7 mouse cellular contexts compared by ENCODE assay signal in the genomic region with DNA sequence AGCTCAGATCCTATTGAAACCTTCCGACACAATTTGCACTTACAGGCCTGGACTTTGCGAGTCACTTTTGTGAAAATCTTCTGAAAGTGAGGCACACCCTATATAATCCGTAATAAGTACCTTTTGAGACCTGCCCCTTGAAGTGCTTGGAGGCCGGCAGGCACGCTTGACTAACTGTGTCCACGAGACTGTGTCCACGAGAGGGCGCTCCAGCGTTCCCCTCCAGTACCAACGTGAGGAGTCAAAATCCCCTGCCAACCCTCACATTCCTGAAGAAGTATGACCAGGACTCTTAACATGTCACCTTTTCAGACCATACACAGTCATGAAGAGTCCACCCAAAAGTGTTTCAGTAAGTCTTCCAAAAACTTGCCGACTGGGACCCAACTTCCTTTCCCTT. TPM values are rescaled to one million over a fixed set of nuclear protein-coding genes. Genes with fewer than 3 reads are reported as not detected.
DNase-seq lines count a peak whose midpoint lies in the region; ATAC-seq and TF ChIP-seq lines count a peak whose summit lies in the region.

No protein-coding gene starts in this region.

- no peak for ATAC-seq in intestine, postnatal 0 days
- ATAC-seq in midbrain, embryonic 14.5 days (ENCODE audit: low FRiP score, low TSS enrichment), result no peak

- H3K9me3 ChIP-seq in embryonic facial prominence, embryonic 10.5 days, result no peaks in the 10 kb centered on the region
- no peaks in the 10 kb centered on the region for H3K9me3 ChIP-seq in intestine, postnatal 0 days (ENCODE audit: control insufficient read depth)
- H3K9me3 ChIP-seq in midbrain, embryonic 14.5 days (ENCODE audit: control insufficient read depth, low read length), result no peaks in the 10 kb centered on the region

- no peaks in the 10 kb centered on the region for H3K36me3 ChIP-seq in embryonic facial prominence, embryonic 10.5 days (replicated peaks)
- H3K36me3 ChIP-seq in intestine, postnatal 0 days (ENCODE audit: control insufficient read depth, insufficient read depth), result no peaks in the 10 kb centered on the region
- H3K36me3 ChIP-seq in midbrain, embryonic 14.5 days (ENCODE audit: control insufficient read depth, insufficient read depth, low read length), result no peaks in the 10 kb centered on the region

- H3K9ac ChIP-seq in intestine, postnatal 0 days (ENCODE audit: low read depth, low read length), result no peak overlapping the region
- no peak overlapping the region for H3K9ac ChIP-seq in midbrain, embryonic 14.5 days (replicated peaks; ENCODE audit: low read length)

- intact Hi-C loops in left cerebral cortex, postnatal 36 days (cut with DNase I), result loop anchor here (2.0 kb wide), 2 partner anchors 34 to 216 kb away; no protein-coding TSS in a partner anchor

- H3K27ac ChIP-seq in embryonic facial prominence, embryonic 10.5 days (replicated peaks), result no peak overlapping the region
- H3K27ac ChIP-seq in intestine, postnatal 0 days (ENCODE audit: low read depth, low read length), result no peak overlapping the region
- no peak overlapping the region for H3K27ac ChIP-seq in midbrain, embryonic 14.5 days (replicated peaks; ENCODE audit: low read depth, low read length)

- TF ChIP-seq CTCF in intestine, postnatal 0 days (IDR thresholded peaks at IDR 0.05; ENCODE audit: low read depth), result peak; percentile 91

- H3K27me3 ChIP-seq in embryonic facial prominence, embryonic 10.5 days (replicated peaks; ENCODE audit: low read depth, poor library complexity, severe bottlenecking), result peaks cover 56% of the 10 kb centered on the region
- peaks cover 44% of the 10 kb centered on the region for H3K27me3 ChIP-seq in intestine, postnatal 0 days (replicated peaks; ENCODE audit: control insufficient read depth, insufficient read depth, low read length)
- 0 out of 2 replicates have a peak, but pooled peaks cover 3% of the 10 kb centered on the region for H3K27me3 ChIP-seq in midbrain, embryonic 14.5 days (ENCODE audit: control insufficient read depth, insufficient read depth, low read length)

- H3K4me2 ChIP-seq in intestine, postnatal 0 days (replicated peaks; ENCODE audit: low read depth), result peak overlapping the region; percentile 97
- peak overlapping the region; percentile 94 for H3K4me2 ChIP-seq in midbrain, embryonic 14.5 days (ENCODE audit: low read length)

- WGBS in embryonic facial prominence, embryonic 10.5 days, result 2% methylated on average over 11 of the region's 11 CpGs
- 3% methylated on average over 11 of the region's 11 CpGs for WGBS in intestine, postnatal 0 days
- WGBS in midbrain, embryonic 14.5 days, result 2% methylated on average over 11 of the region's 11 CpGs

- peak overlapping the region; percentile 86; the same call in 1 of the 2 replicates for H3K4me3 ChIP-seq in embryonic facial prominence, embryonic 10.5 days
- H3K4me3 ChIP-seq in intestine, postnatal 0 days (ENCODE audit: low read depth, low read length), result peak overlapping the region; percentile 68; the same call in 1 of the 2 replicates
- H3K4me3 ChIP-seq in midbrain, embryonic 14.5 days (replicated peaks; ENCODE audit: low read depth, low read length), result no peak overlapping the region

- H3K4me1 ChIP-seq in embryonic facial prominence, embryonic 10.5 days, result peaks cover 52% of the 10 kb centered on the region
- no peaks in the 10 kb centered on the region for H3K4me1 ChIP-seq in intestine, postnatal 0 days (replicated peaks; ENCODE audit: control insufficient read depth, insufficient read depth, low read length)
- H3K4me1 ChIP-seq in midbrain, embryonic 14.5 days (ENCODE audit: control insufficient read depth, insufficient read depth, low read length), result peaks cover 31% of the 10 kb centered on the region

- DNase-seq in adrenal gland, postnatal 25 days, result peak; percentile 90
- DNase-seq in embryonic facial prominence, embryonic 10.5 days (ENCODE audit: low spot score), result peak; percentile 90
- peak; percentile 83 to 92 for DNase-seq in heart, adult 18-20 months
- peak; percentile 83 to 87 for DNase-seq in left cerebral cortex, postnatal 36 days (ENCODE audit: low spot score in 2 of 2)
- DNase-seq in midbrain, embryonic 14.5 days, result peak; percentile 95
- peak; percentile 14 to 76 for DNase-seq in spleen, postnatal 10 days (ENCODE audit: low spot score in 2 of 2)

RNA-seq across cellular contexts. Expression of a gene that starts 1.6 kb away (rescaled TPM):
- total RNA-seq in adrenal gland, postnatal 25 days (2021), result 13.4 and 14.7 TPM in 2 replicates
- polyA plus RNA-seq in embryonic facial prominence, embryonic 10.5 days (2016; fragmentation: Nextera tagmentation; extraction: Ambion mirVana), result 13.2 and 22.3 TPM in 2 replicates
- total RNA-seq in heart, adult 18-20 months (2021), result 1 to 10 TPM; 4.3 to 4.9 TPM
- polyA plus RNA-seq in intestine, postnatal 0 days (2015; fragmentation: Nextera tagmentation; extraction: Ambion mirVana), result 1.5 and 1.9 TPM in 2 replicates
- 100 to 1,000 TPM in 1 of 2 experiments, 10 to 100 TPM in 1; 95.3 to 117 TPM for total RNA-seq in left cerebral cortex, postnatal 36 days (2021)
- 26.7 and 36.0 TPM in 2 replicates for polyA plus RNA-seq in midbrain, embryonic 14.5 days (2014; fragmentation: Nextera tagmentation; extraction: Ambion mirVana)

Comparison
In these comparisons a context has a peak if more than half of its experiments do, and no peak if none do; other contexts are left out.
1. DNase-seq: peak in every context shown above with its lines; median percentile 95 in midbrain, embryonic 14.5 days; 90 in adrenal gland, postnatal 25 days; 90 in embryonic facial prominence, embryonic 10.5 days; 88 in heart, adult 18-20 months; 85 in left cerebral cortex, postnatal 36 days; 45 in spleen, postnatal 10 days.